Mouse (Mus musculus) pancreas, adult 10 weeks (tissue): ENCODE results near the gene Nfs1. TPM values are rescaled to one million over a fixed set of nuclear protein-coding genes. Genes with fewer than 3 reads are reported as not detected.

Source experiments
- polyA plus RNA-seq: library from polyadenylated mRNA; stranded (reverse); fragments of 350-450 nt; fragmentation: Illumina TruSeq; extraction: RNeasy Lipid Tissue Mini Kit (QIAGEN cat#74804); gene quantifications from one replicate; pipeline ENCODE4 v1.2.3, GENCODE M21; 2015; ENCODE audit warnings: low read depth, low replicate concordance; ENCODE audit not compliant: insufficient read depth

Nfs1 gene
- 16.7 TPM for polyA plus RNA-seq

GRCm38 (mm10) chr2:156143953-156144724, at the start of gene Nfs1, which contains the start of gene Romo1:
Nfs1 (minus strand) TSS chr2:156144186.
Romo1 (plus strand) TSS chr2:156144039.

GRCm38 (mm10) chr2:156180094-156180821, 36.3 kb upstream of the Nfs1 start, which contains the start of gene Rbm39:
Rbm39 (minus strand) TSS chr2:156180238.

GRCm38 (mm10) chr2:156126992-156127391, 17.0 kb downstream of the Nfs1 start, which contains the start of gene Gm28036:
Gm28036 (minus strand) TSS chr2:156127092.

GRCm38 (mm10) chr2:156111358-156112079, 32.5 kb downstream of the Nfs1 start, which contains the start of the genes Cpne1 and Rbm12:
Cpne1 (minus strand) TSS chr2:156111965.
Rbm12 (minus strand) TSS chr2:156111978.

Other genes with a start within 250 kb of the Nfs1 start
- gene Uqcc1, start 213.9 kb downstream of the Nfs1 start, polyA plus RNA-seq, result 6.6 TPM
- not detected for gene Gm15557, start 203.5 kb downstream of the Nfs1 start, polyA plus RNA-seq
- not detected for gene Gdf5, start 198.8 kb downstream of the Nfs1 start, polyA plus RNA-seq
- gene Cep250, start 187.7 kb downstream of the Nfs1 start, polyA plus RNA-seq, result 3.5 TPM
- 1.3 TPM for gene 6430550D23Rik, start 136.2 kb downstream of the Nfs1 start, polyA plus RNA-seq
- 61.6 TPM for gene Ergic3, start 136.1 kb downstream of the Nfs1 start, polyA plus RNA-seq
- not detected for gene Fer1l4, start 91.2 kb downstream of the Nfs1 start, polyA plus RNA-seq
- gene Spag4, start 79.0 kb downstream of the Nfs1 start, polyA plus RNA-seq, result not detected
- gene Cpne1, start 32.2 kb downstream of the Nfs1 start, polyA plus RNA-seq, result 7.9 TPM
- 2.7 TPM for gene Rbm12, start 32.2 kb downstream of the Nfs1 start, polyA plus RNA-seq
- gene Gm28036, start 17.1 kb downstream of the Nfs1 start, polyA plus RNA-seq, result 1.1 TPM
- gene Romo1, start 147 bp downstream of the Nfs1 start, polyA plus RNA-seq, result 73.2 TPM
- 104 TPM for gene Rbm39, start 36.1 kb upstream of the Nfs1 start, polyA plus RNA-seq
- 4.7 TPM for gene Phf20, start 52.3 kb upstream of the Nfs1 start, polyA plus RNA-seq
- gene Cnbd2, start 168.1 kb upstream of the Nfs1 start, polyA plus RNA-seq, result not detected
- gene Scand1, start 168.5 kb upstream of the Nfs1 start, polyA plus RNA-seq, result 24.9 TPM